Mouse (Mus musculus) monocyte, adult 59 days (primary cell): Measurements from ENCODE around the gene Gm17324. TPM values are rescaled to one million over a fixed set of nuclear protein-coding genes. Genes with fewer than 3 reads are reported as not detected.

Experiments
- total RNA-seq, 2 experiments: library from RNA; stranded (reverse); gene quantifications; one replicate each; pipeline ENCODE4 v1.2.4; 2023

Gm17324 gene
- total RNA-seq = not detected

GRCm38 (mm10) chr9:78447973-78448873 lies at the start of gene Gm17324, which contains the start of gene Mto1:
Gm17324 (minus strand) TSS chr9:78448786.
Mto1 (plus strand) TSS chr9:78448208.

GRCm38 (mm10) chr9:78488890-78489420 lies 40.4 kb upstream of the Gm17324 start, which contains the start of gene Eef1a1:
Eef1a1 (minus strand) TSS chr9:78489151.

GRCm38 (mm10) chr9:78442579-78443392 lies 5.8 kb downstream of the Gm17324 start, which contains the start of gene Cgas:
Cgas (minus strand) TSS chr9:78443237.

Other genes with a start within 250 kb of the Gm17324 start
- gene Gsta1, start 218.1 kb downstream of the Gm17324 start, total RNA-seq = not detected
- not detected for gene Gm3776, start 191.7 kb downstream of the Gm17324 start, total RNA-seq
- gene Gm10639, start 158.9 kb downstream of the Gm17324 start, total RNA-seq = not detected
- not detected for gene Omt2a, start 134.0 kb downstream of the Gm17324 start, total RNA-seq
- not detected for gene Omt2b, start 121.2 kb downstream of the Gm17324 start, total RNA-seq
- gene Gsta2, start 93.0 kb downstream of the Gm17324 start, total RNA-seq = not detected
- not detected for gene Dppa5a, start 80.6 kb downstream of the Gm17324 start, total RNA-seq
- gene Ooep, start 70.1 kb downstream of the Gm17324 start, total RNA-seq = not detected
- gene Ddx43, start 53.0 kb downstream of the Gm17324 start, total RNA-seq = not detected
- gene Cgas, start 5.5 kb downstream of the Gm17324 start, total RNA-seq = 1 to 10 TPM; 5.6 to 7.4 TPM
- gene Mto1, start 578 bp downstream of the Gm17324 start, total RNA-seq = 10 to 100 TPM; 20.4 to 24.2 TPM
- gene Eef1a1, start 40.4 kb upstream of the Gm17324 start, total RNA-seq = 1,000 to 10,000 TPM; 7,015 to 7,618 TPM
- gene Slc17a5, start 139.3 kb upstream of the Gm17324 start, total RNA-seq = 10 to 100 TPM; 11.8 to 13.2 TPM
- under 1 TPM; 0.24 TPM for gene Cd109, start 166.8 kb upstream of the Gm17324 start, total RNA-seq